Mouse (Mus musculus): Measurements from ENCODE around the gene Kif18b.

- TF ChIP-seq CTCF (IDR thresholded peaks at IDR 0.05; ENCODE audit: borderline replicate concordance, insufficient read depth, low read length) (no peak), POLR2A (IDR thresholded peaks at IDR 0.05; ENCODE audit: low read depth, low read length) (no peak)
These were observed 39.7 kb upstream of the Kif18b start for GRCm38 (mm10) chr11:102964547-102965091.
